Mouse (Mus musculus): ENCODE data around the gene Pck2. TPM values are rescaled to one million over a fixed set of nuclear protein-coding genes. Genes with fewer than 3 reads are reported as not detected.

Pck2 gene
- polyA plus RNA-seq, 1 experiment from 2014 or later: 20.4 TPM

- peaks cover 9% of the 10 kb centered on the region; the same call in 1 of the 2 replicates for H3K4me1 ChIP-seq (ENCODE audit: control insufficient read depth, insufficient read depth, low read length)
- ATAC-seq (ENCODE audit: insufficient number of reproducible peaks, low FRiP score, low TSS enrichment, low read depth) (no peak), DNase-seq (ENCODE audit: low spot score) (no peak)
- H3K9ac ChIP-seq (ENCODE audit: low read length): no peak within 1 kb of the TSS
- H3K4me2 ChIP-seq (ENCODE audit: low read depth, severe bottlenecking): no peak within 1 kb of the TSS
- no peaks in the 10 kb centered on the region for H3K9me3 ChIP-seq (ENCODE audit: control insufficient read depth, low read length)
- no peaks in the 10 kb centered on the region for H3K27me3 ChIP-seq (ENCODE audit: control insufficient read depth, insufficient read depth, low read length)
- peaks cover 2% of the 10 kb centered on the region; the same call in 1 of the 2 replicates for H3K36me3 ChIP-seq (ENCODE audit: control insufficient read depth, insufficient read depth, low read length)
- no peak within 1 kb of the TSS for H3K27ac ChIP-seq (replicated peaks; ENCODE audit: low read depth, low read length)
- no peak within 1 kb of the TSS for H3K4me3 ChIP-seq (ENCODE audit: low read depth, low read length)
- WGBS: 79% methylated on average over 7 of the region's 8 CpGs
Observed at GRCm38 (mm10) chr14:55575302-55575701, 35.2 kb downstream of the Pck2 start, which contains the start of gene Fitm1. Gene Fitm1, plus strand, starts transcription at chr14:55575617.

GRCm38 (mm10) chr14:55575711-55576110 lies 35.6 kb downstream of the Pck2 start:
- H3K4me3 ChIP-seq (ENCODE audit: low read depth, low read length): no peak overlapping the region
- DNase-seq (ENCODE audit: low spot score) (no peak), ATAC-seq (ENCODE audit: insufficient number of reproducible peaks, low FRiP score, low TSS enrichment, low read depth) (no peak)
- 82% methylated on average over 13 of the region's 13 CpGs for WGBS
- H3K9ac ChIP-seq (ENCODE audit: low read length): no peak overlapping the region
- H3K27me3 ChIP-seq (ENCODE audit: control insufficient read depth, insufficient read depth, low read length): no peaks in the 10 kb centered on the region
- no peaks in the 10 kb centered on the region for H3K9me3 ChIP-seq (ENCODE audit: control insufficient read depth, low read length)
- peaks cover 9% of the 10 kb centered on the region; the same call in 1 of the 2 replicates for H3K4me1 ChIP-seq (ENCODE audit: control insufficient read depth, insufficient read depth, low read length)
- H3K4me2 ChIP-seq (ENCODE audit: low read depth, severe bottlenecking): no peak overlapping the region
- no peaks in the 10 kb centered on the region; the same call in 1 of the 2 replicates for H3K36me3 ChIP-seq (ENCODE audit: control insufficient read depth, insufficient read depth, low read length)
- no peak overlapping the region for H3K27ac ChIP-seq (replicated peaks; ENCODE audit: low read depth, low read length)

GRCm38 (mm10) chr14:55576376-55576775 lies 36.3 kb downstream of the Pck2 start:
- no peak overlapping the region for H3K4me2 ChIP-seq (ENCODE audit: low read depth, severe bottlenecking)
- WGBS: 84% methylated on average over 16 of the region's 16 CpGs

GRCm38 (mm10) chr14:55577871-55578667 lies 38.0 kb downstream of the Pck2 start, which contains the start of gene Psme1:
Gene Psme1, plus strand, starts transcription at chr14:55578123.
- peak; percentile 83 for ATAC-seq (ENCODE audit: insufficient number of reproducible peaks, low FRiP score, low TSS enrichment, low read depth)
- under 1% methylated on average over 32 of the region's 32 CpGs for WGBS

More at GRCm38 (mm10) chr14:55576376-55576775, 36.3 kb downstream of the Pck2 start:
- Histone ChIP-seq H3K27ac (replicated peaks; ENCODE audit: low read depth, low read length) (no peak overlapping the region), H3K36me3 (ENCODE audit: control insufficient read depth, insufficient read depth, low read length) (peaks cover under 1% of the 10 kb centered on the region; the same call in 1 of the 2 replicates), H3K9ac (ENCODE audit: low read length) (no peak overlapping the region), H3K9me3 (ENCODE audit: control insufficient read depth, low read length) (no peaks in the 10 kb centered on the region), H3K4me3 (ENCODE audit: low read depth, low read length) (no peak overlapping the region), H3K27me3 (ENCODE audit: control insufficient read depth, insufficient read depth, low read length) (no peaks in the 10 kb centered on the region), H3K4me1 (ENCODE audit: control insufficient read depth, insufficient read depth, low read length) (peaks cover 9% of the 10 kb centered on the region; the same call in 1 of the 2 replicates)
- no peak for DNase-seq (ENCODE audit: low spot score)
- no peak for ATAC-seq (ENCODE audit: insufficient number of reproducible peaks, low FRiP score, low TSS enrichment, low read depth)

GRCm38 (mm10) chr14:55578668-55579269 lies 38.7 kb downstream of the Pck2 start:
- Histone ChIP-seq H3K27ac (replicated peaks; ENCODE audit: low read depth, low read length) (peak overlapping the region; percentile 56; the same call in 1 of the 2 replicates), H3K4me1 (ENCODE audit: control insufficient read depth, insufficient read depth, low read length) (peaks cover 9% of the 10 kb centered on the region; the same call in 1 of the 2 replicates), H3K27me3 (ENCODE audit: control insufficient read depth, insufficient read depth, low read length) (no peaks in the 10 kb centered on the region), H3K4me3 (ENCODE audit: low read depth, low read length) (peak overlapping the region; percentile 72), H3K36me3 (ENCODE audit: control insufficient read depth, insufficient read depth, low read length) (peaks cover 3% of the 10 kb centered on the region; the same call in 1 of the 2 replicates), H3K9ac (ENCODE audit: low read length) (peak overlapping the region; percentile 89), H3K4me2 (ENCODE audit: low read depth, severe bottlenecking) (peak overlapping the region; percentile 90), H3K9me3 (ENCODE audit: control insufficient read depth, low read length) (no peaks in the 10 kb centered on the region)
- DNase-seq (ENCODE audit: low spot score): no peak
- 34% methylated on average over 6 of the region's 6 CpGs for WGBS
- peak; percentile 38; the same call in 1 of the 2 replicates for ATAC-seq (ENCODE audit: insufficient number of reproducible peaks, low FRiP score, low TSS enrichment, low read depth)

More at GRCm38 (mm10) chr14:55577871-55578667, 38.0 kb downstream of the Pck2 start, which contains the start of gene Psme1:
- Histone ChIP-seq H3K4me3 (ENCODE audit: low read depth, low read length) (peak within 1 kb of the TSS; percentile 72), H3K27me3 (ENCODE audit: control insufficient read depth, insufficient read depth, low read length) (no peaks in the 10 kb centered on the region), H3K4me1 (ENCODE audit: control insufficient read depth, insufficient read depth, low read length) (peaks cover 9% of the 10 kb centered on the region; the same call in 1 of the 2 replicates), H3K4me2 (ENCODE audit: low read depth, severe bottlenecking) (peak within 1 kb of the TSS; percentile 90), H3K36me3 (ENCODE audit: control insufficient read depth, insufficient read depth, low read length) (peaks cover 3% of the 10 kb centered on the region; the same call in 1 of the 2 replicates), H3K27ac (replicated peaks; ENCODE audit: low read depth, low read length) (peak within 1 kb of the TSS; percentile 56; the same call in 1 of the 2 replicates), H3K9me3 (ENCODE audit: control insufficient read depth, low read length) (no peaks in the 10 kb centered on the region), H3K9ac (ENCODE audit: low read length) (peak within 1 kb of the TSS; percentile 89)
- DNase-seq (ENCODE audit: low spot score): peak; percentile 85

GRCm38 (mm10) chr14:55579511-55580496 lies 39.7 kb downstream of the Pck2 start:
- Histone ChIP-seq H3K27ac (replicated peaks; ENCODE audit: low read depth, low read length) (no peak overlapping the region), H3K4me2 (ENCODE audit: low read depth, severe bottlenecking) (no peak overlapping the region), H3K27me3 (ENCODE audit: control insufficient read depth, insufficient read depth, low read length) (no peaks in the 10 kb centered on the region), H3K36me3 (ENCODE audit: control insufficient read depth, insufficient read depth, low read length) (peaks cover 3% of the 10 kb centered on the region; the same call in 1 of the 2 replicates), H3K9ac (ENCODE audit: low read length) (no peak overlapping the region), H3K4me3 (ENCODE audit: low read depth, low read length) (no peak overlapping the region), H3K4me1 (ENCODE audit: control insufficient read depth, insufficient read depth, low read length) (peaks cover 9% of the 10 kb centered on the region; the same call in 1 of the 2 replicates), H3K9me3 (ENCODE audit: control insufficient read depth, low read length) (no peaks in the 10 kb centered on the region)
- ATAC-seq (ENCODE audit: insufficient number of reproducible peaks, low FRiP score, low TSS enrichment, low read depth) (no peak), DNase-seq (ENCODE audit: low spot score) (no peak)
- WGBS: 86% methylated on average over 23 of the region's 23 CpGs

- 90% methylated on average over 16 of the region's 16 CpGs for WGBS
- H3K27ac ChIP-seq (replicated peaks; ENCODE audit: low read depth, low read length): no peak overlapping the region
- H3K9me3 ChIP-seq (ENCODE audit: control insufficient read depth, low read length): no peaks in the 10 kb centered on the region
- peaks cover 3% of the 10 kb centered on the region; the same call in 1 of the 2 replicates for H3K36me3 ChIP-seq (ENCODE audit: control insufficient read depth, insufficient read depth, low read length)
- no peaks in the 10 kb centered on the region for H3K27me3 ChIP-seq (ENCODE audit: control insufficient read depth, insufficient read depth, low read length)
- no peak overlapping the region for H3K4me2 ChIP-seq (ENCODE audit: low read depth, severe bottlenecking)
- peaks cover 9% of the 10 kb centered on the region; the same call in 1 of the 2 replicates for H3K4me1 ChIP-seq (ENCODE audit: control insufficient read depth, insufficient read depth, low read length)
- no peak overlapping the region for H3K4me3 ChIP-seq (ENCODE audit: low read depth, low read length)
- no peak overlapping the region; the same call in 1 of the 2 replicates for H3K9ac ChIP-seq (ENCODE audit: low read length)
- ATAC-seq (ENCODE audit: insufficient number of reproducible peaks, low FRiP score, low TSS enrichment, low read depth) (no peak), DNase-seq (ENCODE audit: low spot score) (no peak)
Observed at GRCm38 (mm10) chr14:55580731-55581130, 40.7 kb downstream of the Pck2 start.
